Mouse (Mus musculus): ENCODE results near the gene Brd1. TPM values are rescaled to one million over a fixed set of nuclear protein-coding genes. Genes with fewer than 3 reads are reported as not detected.
"Not testable (repeated sequence)": the region's sequence is repeated elsewhere in the genome, so short reads cannot be mapped to it uniquely, and the experiment has no call there.

The Brd1 gene
- polyA plus RNA-seq, 2 experiments: 24.9 to 28.2 TPM

GRCm38 (mm10) chr15:88750677-88751563, 16.9 kb upstream of the Brd1 start:
- Histone ChIP-seq H3K4me1 (ENCODE audit: control insufficient read depth, insufficient read depth, low read length) (peaks cover 4% of the 10 kb centered on the region; the same call in 1 of the 2 replicates), H3K27me3 (ENCODE audit: control insufficient read depth, insufficient read depth, low read length) (no peaks in the 10 kb centered on the region), H3K27ac (replicated peaks; ENCODE audit: low read depth, low read length) (peak overlapping the region; percentile 44; the same call in 1 of the 2 replicates), H3K4me2 (replicated peaks; ENCODE audit: low read depth, low read length, severe bottlenecking) (peak overlapping the region; percentile 80), H3K4me3 (replicated peaks; ENCODE audit: low read length) (peak overlapping the region; percentile 83), H3K9ac (ENCODE audit: low read depth, low read length, severe bottlenecking) (0 out of 2 replicates have a peak overlapping the region, but pooled peaks have one; percentile 31), H3K36me3 (ENCODE audit: control insufficient read depth, insufficient read depth, low read length) (peaks cover 6% of the 10 kb centered on the region), H3K9me3 (ENCODE audit: control insufficient read depth, low read length) (no peaks in the 10 kb centered on the region)
- 9% methylated on average over 45 of the region's 54 CpGs for WGBS
- no peak for TF ChIP-seq POLR2A (IDR thresholded peaks at IDR 0.05; ENCODE audit: borderline replicate concordance, extremely low read depth, insufficient read depth, insufficient read length)
- ATAC-seq (ENCODE audit: low FRiP score, low read depth) (peak; percentile 99), DNase-seq (ENCODE audit: low spot score) (peak; percentile 99)

GRCm38 (mm10) chr15:88750032-88750431, 16.0 kb upstream of the Brd1 start:
- no peak for DNase-seq (ENCODE audit: low spot score)
- Histone ChIP-seq H3K4me1 (ENCODE audit: control insufficient read depth, insufficient read depth, low read length) (peaks cover 4% of the 10 kb centered on the region; the same call in 1 of the 2 replicates), H3K9me3 (ENCODE audit: control insufficient read depth, low read length) (no peaks in the 10 kb centered on the region), H3K27ac (replicated peaks; ENCODE audit: low read depth, low read length) (no peak overlapping the region), H3K9ac (ENCODE audit: low read depth, low read length, severe bottlenecking) (no peak overlapping the region), H3K27me3 (ENCODE audit: control insufficient read depth, insufficient read depth, low read length) (no peaks in the 10 kb centered on the region), H3K36me3 (ENCODE audit: control insufficient read depth, insufficient read depth, low read length) (peaks cover 3% of the 10 kb centered on the region), H3K4me3 (replicated peaks; ENCODE audit: low read length) (no peak overlapping the region), H3K4me2 (replicated peaks; ENCODE audit: low read depth, low read length, severe bottlenecking) (no peak overlapping the region)
- 86% methylated on average over 10 of the region's 10 CpGs for WGBS
- TF ChIP-seq POLR2A (IDR thresholded peaks at IDR 0.05; ENCODE audit: borderline replicate concordance, extremely low read depth, insufficient read depth, insufficient read length): no peak
- ATAC-seq (ENCODE audit: low FRiP score, low read depth): no peak

- not testable (repeated sequence) for H3K36me3 ChIP-seq (ENCODE audit: control insufficient read depth, insufficient read depth, low read length); H3K9me3 ChIP-seq (ENCODE audit: control insufficient read depth, low read length); H3K4me3 ChIP-seq (replicated peaks; ENCODE audit: low read length); DNase-seq (ENCODE audit: low spot score); H3K9ac ChIP-seq (ENCODE audit: low read depth, low read length, severe bottlenecking); H3K27ac ChIP-seq (replicated peaks; ENCODE audit: low read depth, low read length); H3K4me2 ChIP-seq (replicated peaks; ENCODE audit: low read depth, low read length, severe bottlenecking); H3K4me1 ChIP-seq (ENCODE audit: control insufficient read depth, insufficient read depth, low read length); H3K27me3 ChIP-seq (ENCODE audit: control insufficient read depth, insufficient read depth, low read length); ATAC-seq (ENCODE audit: low FRiP score, low read depth)
- 85% methylated on average over 8 of the region's 8 CpGs for WGBS
Measured at GRCm38 (mm10) chr15:88749617-88750016, 15.6 kb upstream of the Brd1 start.

- Histone ChIP-seq H3K36me3 (ENCODE audit: control insufficient read depth, insufficient read depth, low read length) (no peaks in the 10 kb centered on the region), H3K4me2 (replicated peaks; ENCODE audit: low read depth, low read length, severe bottlenecking) (no peak overlapping the region), H3K27me3 (ENCODE audit: control insufficient read depth, insufficient read depth, low read length) (no peaks in the 10 kb centered on the region), H3K4me1 (ENCODE audit: control insufficient read depth, insufficient read depth, low read length) (no peaks in the 10 kb centered on the region), H3K4me3 (replicated peaks; ENCODE audit: low read length) (no peak overlapping the region), H3K27ac (replicated peaks; ENCODE audit: low read depth, low read length) (no peak overlapping the region), H3K9ac (ENCODE audit: low read depth, low read length, severe bottlenecking) (no peak overlapping the region), H3K9me3 (ENCODE audit: control insufficient read depth, low read length) (no peaks in the 10 kb centered on the region)
- no peak for TF ChIP-seq POLR2A (IDR thresholded peaks at IDR 0.05; ENCODE audit: borderline replicate concordance, extremely low read depth, insufficient read depth, insufficient read length)
- 43% methylated on average over 3 of the region's 3 CpGs for WGBS
- DNase-seq (ENCODE audit: low spot score) (no peak), ATAC-seq (ENCODE audit: low FRiP score, low read depth) (no peak)
Measured at GRCm38 (mm10) chr15:88745926-88746325, 11.9 kb upstream of the Brd1 start.

GRCm38 (mm10) chr15:88745347-88745746, 11.3 kb upstream of the Brd1 start:
- Histone ChIP-seq H3K9ac (ENCODE audit: low read depth, low read length, severe bottlenecking) (no peak overlapping the region), H3K27ac (replicated peaks; ENCODE audit: low read depth, low read length) (no peak overlapping the region), H3K4me1 (ENCODE audit: control insufficient read depth, insufficient read depth, low read length) (no peaks in the 10 kb centered on the region), H3K4me2 (replicated peaks; ENCODE audit: low read depth, low read length, severe bottlenecking) (no peak overlapping the region), H3K4me3 (replicated peaks; ENCODE audit: low read length) (no peak overlapping the region), H3K9me3 (ENCODE audit: control insufficient read depth, low read length) (no peaks in the 10 kb centered on the region), H3K27me3 (ENCODE audit: control insufficient read depth, insufficient read depth, low read length) (no peaks in the 10 kb centered on the region), H3K36me3 (ENCODE audit: control insufficient read depth, insufficient read depth, low read length) (no peaks in the 10 kb centered on the region)
- WGBS: 83% methylated on average over 3 of the region's 3 CpGs
- ATAC-seq (ENCODE audit: low FRiP score, low read depth) (no peak), DNase-seq (ENCODE audit: low spot score) (no peak)
- no peak for TF ChIP-seq POLR2A (IDR thresholded peaks at IDR 0.05; ENCODE audit: borderline replicate concordance, extremely low read depth, insufficient read depth, insufficient read length)

GRCm38 (mm10) chr15:88743371-88743770, 9.3 kb upstream of the Brd1 start:
- not testable (repeated sequence) for H3K4me2 ChIP-seq (replicated peaks; ENCODE audit: low read depth, low read length, severe bottlenecking); H3K36me3 ChIP-seq (ENCODE audit: control insufficient read depth, insufficient read depth, low read length); H3K4me3 ChIP-seq (replicated peaks; ENCODE audit: low read length); H3K9me3 ChIP-seq (ENCODE audit: control insufficient read depth, low read length); H3K27ac ChIP-seq (replicated peaks; ENCODE audit: low read depth, low read length); ATAC-seq (ENCODE audit: low FRiP score, low read depth); H3K9ac ChIP-seq (ENCODE audit: low read depth, low read length, severe bottlenecking); H3K4me1 ChIP-seq (ENCODE audit: control insufficient read depth, insufficient read depth, low read length); H3K27me3 ChIP-seq (ENCODE audit: control insufficient read depth, insufficient read depth, low read length); DNase-seq (ENCODE audit: low spot score)
- WGBS: 86% methylated on average over 5 of the region's 5 CpGs

Measured in limb, embryonic 14.5 days (tissue).